ENCODE assay signal across 28 mouse cellular contexts in the genomic region with DNA sequence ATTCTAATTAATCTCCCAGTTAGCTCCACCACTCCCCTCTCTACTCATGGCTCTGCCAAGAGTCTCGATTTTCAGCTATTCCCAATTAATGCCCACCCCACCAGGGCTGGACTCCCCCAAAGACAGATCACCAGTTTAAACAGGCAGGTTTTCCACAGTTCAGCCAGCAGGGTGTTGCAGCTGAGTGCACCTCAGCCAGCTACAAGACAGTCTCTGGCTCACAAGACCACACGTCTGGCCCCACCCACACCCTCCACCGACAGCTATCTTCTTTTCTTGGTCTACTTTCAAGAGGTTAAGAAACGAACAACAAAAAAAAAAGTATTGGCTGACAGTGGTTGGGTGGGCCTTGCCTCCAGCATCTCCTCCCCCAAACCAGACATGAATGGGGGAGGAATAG. TPM values are rescaled to one million over a fixed set of nuclear protein-coding genes. Genes with fewer than 3 reads are reported as not detected.
DNase-seq lines count a peak whose midpoint lies in the region; ATAC-seq and TF ChIP-seq lines count a peak whose summit lies in the region.
"Had no signal": no experiment of that assay in that cellular context is flagged by ENCODE, and none has a peak within 500 bp of the region (broad histone marks: within the 10 kb centered on the region; RNA-seq: fewer than 3 reads in every experiment).

No protein-coding gene starts in this region.

- no peak for TF ChIP-seq CTCF in kidney, adult 2 months (conservative IDR thresholded peaks at IDR 0.05; ENCODE audit: insufficient read depth, insufficient read length, low read depth, low read length)
- no peak for TF ChIP-seq CTCF in testis, adult 2 months (IDR thresholded peaks at IDR 0.05; ENCODE audit: control insufficient read depth, insufficient read depth, insufficient replicate concordance, low read depth, low read length)

- no peak overlapping the region for H3K4me3 ChIP-seq in kidney, adult 2 months (ENCODE audit: insufficient read depth, low read depth, low read length)
- no peak overlapping the region for H3K4me3 ChIP-seq in testis, adult 2 months (ENCODE audit: control insufficient read depth, low read depth, low read length)
- no peak overlapping the region for H3K4me3 ChIP-seq in heart, embryonic 12.5 days
- H3K4me3 ChIP-seq: heart, adult 2 months; hindbrain, embryonic 12.5 days had no signal

- no peak overlapping the region for H3K4me2 ChIP-seq in heart, embryonic 12.5 days
- H3K4me2 ChIP-seq: hindbrain, embryonic 12.5 days had no signal

- no peak for ATAC-seq in heart, embryonic 12.5 days (ENCODE audit: insufficient number of reproducible peaks, low FRiP score)
- ATAC-seq: activated CD4-positive, CD25-positive, alpha-beta regulatory T cell, adult 4 months; forebrain, postnatal 0 days; midbrain, embryonic 16.5 days; Patski had no signal

- DNase-seq in kidney, adult 2 months, result peak; percentile 23
- DNase-seq in kidney, adult 18-20 months, result no peak
- DNase-seq in testis, postnatal 14 days (ENCODE audit: low spot score), result no peak
- DNase-seq in kidney, postnatal 10 days, result peak; percentile 11
- no peak for DNase-seq in gastrocnemius, adult 8-10 months (ENCODE audit: low spot score in 2 of 2)
- DNase-seq: adrenal gland, adult 8-10 months; cerebellum, adult 18-20 months; cerebellum, postnatal 25 days; forebrain, postnatal 0 days; gastrocnemius, postnatal 25 days; heart, adult 2 months; layer of hippocampus, adult 9-11 months; lung, postnatal 4 days; thymus, adult 18-20 months; thymus, postnatal 36 days had no signal

- no peak for TF ChIP-seq POLR2A in kidney, adult 2 months (IDR thresholded peaks at IDR 0.05; ENCODE audit: low read depth, low read length)
- no peak for TF ChIP-seq POLR2A in testis, adult 2 months (IDR thresholded peaks at IDR 0.05; ENCODE audit: control insufficient read depth, low read depth, low read length)

- H3K9me3 ChIP-seq in heart, embryonic 12.5 days (replicated peaks), result peaks cover 3% of the 10 kb centered on the region; the same call in 1 of the 2 replicates
- H3K9me3 ChIP-seq: G1E; hindbrain, embryonic 12.5 days had no signal

- no peaks in the 10 kb centered on the region for H3K4me1 ChIP-seq in kidney, adult 2 months (ENCODE audit: control insufficient read depth, insufficient read depth, low read length)
- H3K4me1 ChIP-seq in testis, adult 2 months (ENCODE audit: control insufficient read depth, insufficient read depth, low read length), result no peaks in the 10 kb centered on the region
- H3K4me1 ChIP-seq in heart, embryonic 12.5 days (replicated peaks), result no peaks in the 10 kb centered on the region
- H3K4me1 ChIP-seq: hindbrain, embryonic 12.5 days had no signal

- H3K27ac ChIP-seq in kidney, adult 2 months (ENCODE audit: insufficient read depth, low read depth, low read length), result no peak overlapping the region
- peak overlapping the region; percentile 26; the same call in 1 of the 2 replicates for H3K27ac ChIP-seq in testis, adult 2 months (ENCODE audit: control insufficient read depth, insufficient read depth, low read depth, low read length)
- no peak overlapping the region for H3K27ac ChIP-seq in heart, embryonic 12.5 days (ENCODE audit: poor library complexity, severe bottlenecking)
- H3K27ac ChIP-seq: heart, adult 2 months; hindbrain, embryonic 12.5 days had no signal

- no peaks in the 10 kb centered on the region for H3K36me3 ChIP-seq in kidney, adult 2 months (ENCODE audit: control insufficient read depth, insufficient read depth, low read length)
- H3K36me3 ChIP-seq in testis, adult 2 months (ENCODE audit: control insufficient read depth, insufficient read depth, low read length), result no peaks in the 10 kb centered on the region
- no peaks in the 10 kb centered on the region for H3K36me3 ChIP-seq in heart, embryonic 12.5 days
- H3K36me3 ChIP-seq: G1E; hindbrain, embryonic 12.5 days had no signal

- no peaks in the 10 kb centered on the region for H3K27me3 ChIP-seq in kidney, adult 2 months (replicated peaks; ENCODE audit: control insufficient read depth, insufficient read depth, low read length)
- no peaks in the 10 kb centered on the region for H3K27me3 ChIP-seq in testis, adult 2 months (ENCODE audit: control insufficient read depth, insufficient read depth, low read length)
- H3K27me3 ChIP-seq in heart, embryonic 12.5 days (replicated peaks), result no peaks in the 10 kb centered on the region
- H3K27me3 ChIP-seq: hindbrain, embryonic 12.5 days; Patski had no signal

- H3K9ac ChIP-seq in heart, embryonic 12.5 days, result no peak overlapping the region
- H3K9ac ChIP-seq: forebrain, postnatal 0 days; hindbrain, embryonic 12.5 days had no signal

- WGBS in kidney, adult 2 months, result 11% methylated on average over 4 of the region's 4 CpGs
- WGBS in heart, embryonic 12.5 days, result 27% methylated on average over 4 of the region's 4 CpGs

RNA-seq across cellular contexts. Expression of gene Slco1a4, which starts 6.9 kb away (rescaled TPM):
- 0.50 and 0.70 TPM in 2 replicates for polyA plus RNA-seq in kidney, adult 2 months (2012; rRNA removed)
- polyA plus RNA-seq in testis, adult 2 months (2012; rRNA removed), result 0.47 and 0.68 TPM in 2 replicates
- total RNA-seq in gastrocnemius, adult 8-10 months (2022), result under 1 TPM in 2 of 4 experiments, not detected in 2; 0.07 to 0.11 TPM
- not detected in 2 replicates for polyA plus RNA-seq in heart, embryonic 12.5 days (2016; fragmentation: Nextera tagmentation; extraction: Ambion mirVana)
- total RNA-seq: megakaryocyte-erythroid progenitor cell, adult 5-6 weeks had no signal
- polyA plus RNA-seq: G1E; limb, embryonic 11.5 days; liver, embryonic 16.5 days; lung, embryonic 16.5 days; neural tube, embryonic 14.5 days; spleen, adult 2 months had no signal

Comparison
In these comparisons a context has a peak if more than half of its experiments do, and no peak if none do; other contexts are left out.
1. DNase-seq: peak in kidney, adult 2 months (single experiment) and kidney, postnatal 10 days (single experiment); none in kidney, adult 18-20 months (single experiment), testis, postnatal 14 days (single experiment) and gastrocnemius, adult 8-10 months (0 of 2).